Mouse (Mus musculus) erythroblast, embryonic 14.5 days (primary cell): ENCODE results near the gene Tlx2.

Source experiments
- GATA1 ChIP-seq: IDR thresholded peaks from 2 replicates; pipeline ENCODE4 v1.6.1; 2012; ENCODE audit warnings: low read length, inconsistent platforms, mixed read lengths
- TAL1 ChIP-seq: IDR thresholded peaks from 3 replicates; pipeline ENCODE4 v1.6.1; 2012; ENCODE audit warnings: low read length, inconsistent platforms, mixed read lengths

DNA sequence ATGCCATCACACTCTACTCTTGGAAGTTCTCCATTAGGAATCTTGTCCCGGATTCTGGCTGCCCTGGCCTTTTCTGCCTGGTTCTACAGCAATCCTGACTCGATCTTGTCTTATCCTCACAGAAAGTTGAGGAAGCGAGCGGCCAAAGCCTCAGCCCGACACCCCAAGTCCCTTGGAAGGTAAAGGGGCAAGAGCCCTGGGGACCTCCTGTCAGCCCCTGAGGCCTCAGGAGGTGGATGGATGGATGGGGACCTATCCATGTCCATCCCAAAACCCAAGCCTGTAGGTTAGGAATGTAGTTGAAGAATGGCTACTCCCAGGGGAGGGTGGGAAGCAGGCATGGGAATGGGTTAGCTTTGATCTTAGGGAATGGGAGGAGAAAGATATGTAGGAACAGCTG, 26.1 kb downstream of the Tlx2 start:
- no peak for TF ChIP-seq GATA1
- no peak for TF ChIP-seq TAL1
